ENCODE assay signal across 24 mouse cellular contexts in the genomic region with DNA sequence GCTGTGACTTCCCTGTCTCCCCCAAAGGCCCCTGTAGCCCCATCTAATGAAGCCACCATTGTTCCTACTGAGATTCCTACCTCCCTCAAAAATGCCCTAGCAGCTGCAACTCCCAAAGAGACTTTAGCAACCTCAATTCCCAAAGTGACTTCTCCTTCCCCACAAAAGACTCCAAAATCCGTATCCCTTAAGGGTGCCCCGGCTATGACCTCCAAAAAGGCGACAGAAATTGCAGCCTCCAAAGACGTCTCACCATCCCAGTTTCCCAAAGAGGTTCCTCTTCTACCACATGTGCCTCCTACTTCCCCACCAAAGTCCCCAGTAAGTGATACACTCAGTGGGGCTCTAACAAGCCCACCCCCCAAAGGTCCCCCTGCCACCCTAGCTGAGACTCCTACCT. TPM values are rescaled to one million over a fixed set of nuclear protein-coding genes. Genes with fewer than 3 reads are reported as not detected.
DNase-seq lines count a peak whose midpoint lies in the region; ATAC-seq lines count a peak whose summit lies in the region.
"Had no signal": no experiment of that assay in that cellular context is flagged by ENCODE, and none has a peak within 500 bp of the region (broad histone marks: within the 10 kb centered on the region; RNA-seq: fewer than 3 reads in every experiment).

No protein-coding gene starts in this region.

- H3K4me3 ChIP-seq in heart, embryonic 11.5 days (ENCODE audit: low read depth, low read length): no peak overlapping the region
- no peak overlapping the region for H3K4me3 ChIP-seq in heart, embryonic 16.5 days (ENCODE audit: low read length)
- no peak overlapping the region for H3K4me3 ChIP-seq in midbrain, embryonic 11.5 days (ENCODE audit: low read depth, low read length)
- no peak overlapping the region for H3K4me3 ChIP-seq in midbrain, embryonic 10.5 days
- H3K4me3 ChIP-seq: embryonic facial prominence, embryonic 15.5 days; erythroblast, embryonic 14.5 days; forebrain, embryonic 10.5 days; heart, embryonic 10.5 days; hindbrain, embryonic 12.5 days; intestine, embryonic 15.5 days had no signal

- no peak overlapping the region for H3K27ac ChIP-seq in heart, embryonic 11.5 days (ENCODE audit: low read depth, low read length)
- H3K27ac ChIP-seq in heart, embryonic 16.5 days (ENCODE audit: low read length): no peak overlapping the region
- H3K27ac ChIP-seq in midbrain, embryonic 11.5 days (ENCODE audit: low read depth, low read length): no peak overlapping the region
- H3K27ac ChIP-seq in midbrain, embryonic 10.5 days (replicated peaks): no peak overlapping the region
- H3K27ac ChIP-seq: embryonic facial prominence, embryonic 15.5 days; forebrain, embryonic 10.5 days; hindbrain, embryonic 12.5 days; intestine, embryonic 15.5 days had no signal

- peaks cover 25% of the 10 kb centered on the region for H3K36me3 ChIP-seq in heart, embryonic 11.5 days (ENCODE audit: control insufficient read depth, insufficient read depth, low read length)
- H3K36me3 ChIP-seq in heart, embryonic 16.5 days (ENCODE audit: control insufficient read depth, insufficient read depth): peaks cover 40% of the 10 kb centered on the region
- H3K36me3 ChIP-seq in midbrain, embryonic 11.5 days (ENCODE audit: control insufficient read depth, insufficient read depth, low read length): peaks cover 24% of the 10 kb centered on the region
- peaks cover 94% of the 10 kb centered on the region for H3K36me3 ChIP-seq in midbrain, embryonic 10.5 days

- no peak for ATAC-seq in heart, embryonic 11.5 days (replicated peaks; ENCODE audit: insufficient number of reproducible peaks, low FRiP score, low TSS enrichment)
- ATAC-seq in heart, embryonic 16.5 days (replicated peaks; ENCODE audit: extremely low read depth, insufficient read depth, low FRiP score): no peak
- no peak for ATAC-seq in midbrain, embryonic 11.5 days (ENCODE audit: low FRiP score)
- ATAC-seq: forebrain, embryonic 14.5 days; intestine, embryonic 15.5 days had no signal

- H3K4me1 ChIP-seq in heart, embryonic 11.5 days (ENCODE audit: control insufficient read depth, insufficient read depth, low read length): peaks cover 64% of the 10 kb centered on the region
- H3K4me1 ChIP-seq in heart, embryonic 16.5 days (ENCODE audit: control insufficient read depth, insufficient read depth, low read length): peaks cover 69% of the 10 kb centered on the region
- H3K4me1 ChIP-seq in midbrain, embryonic 11.5 days (ENCODE audit: control insufficient read depth, insufficient read depth, low read length): peaks cover 14% of the 10 kb centered on the region
- H3K4me1 ChIP-seq in midbrain, embryonic 10.5 days: peaks cover 50% of the 10 kb centered on the region

- 77% methylated on average over 4 of the region's 4 CpGs for WGBS in heart, embryonic 11.5 days (ENCODE audit: insufficient replicate concordance)
- WGBS in heart, embryonic 16.5 days: 73% methylated on average over 4 of the region's 4 CpGs
- 87% methylated on average over 4 of the region's 4 CpGs for WGBS in midbrain, embryonic 11.5 days
- WGBS in midbrain, embryonic 10.5 days: 79% methylated on average over 4 of the region's 4 CpGs

- no peak overlapping the region for H3K4me2 ChIP-seq in heart, embryonic 11.5 days
- no peak overlapping the region for H3K4me2 ChIP-seq in heart, embryonic 16.5 days (ENCODE audit: low read depth, low read length)
- H3K4me2 ChIP-seq in midbrain, embryonic 11.5 days: no peak overlapping the region
- H3K4me2 ChIP-seq: embryonic facial prominence, embryonic 15.5 days; hindbrain, embryonic 12.5 days; intestine, embryonic 15.5 days had no signal

- H3K27me3 ChIP-seq in heart, embryonic 11.5 days (ENCODE audit: control insufficient read depth, insufficient read depth, low read length): no peaks in the 10 kb centered on the region
- H3K27me3 ChIP-seq in heart, embryonic 16.5 days (ENCODE audit: control insufficient read depth, insufficient read depth, low read length): no peaks in the 10 kb centered on the region
- H3K27me3 ChIP-seq in midbrain, embryonic 11.5 days (ENCODE audit: control insufficient read depth, insufficient read depth, low read length): no peaks in the 10 kb centered on the region
- H3K27me3 ChIP-seq in midbrain, embryonic 10.5 days (ENCODE audit: low read depth, poor library complexity, severe bottlenecking): no peaks in the 10 kb centered on the region
- H3K27me3 ChIP-seq: embryonic facial prominence, embryonic 15.5 days; hindbrain, embryonic 12.5 days; intestine, embryonic 15.5 days had no signal

- DNase-seq in heart, adult 8-10 months (ENCODE audit: low spot score): no peak
- DNase-seq in heart, postnatal 14 days: no peak
- DNase-seq in midbrain, embryonic 11.5 days (ENCODE audit: low spot score, missing footprints): peak; percentile 57
- no peak for DNase-seq in midbrain, embryonic 10.5 days (ENCODE audit: low spot score)
- DNase-seq in MN1 (ENCODE audit: low spot score): no peak
- DNase-seq: adrenal gland, postnatal 10 days; cerebellum, adult 11-12 months; cerebellum, adult 9-10 months; cerebellum, postnatal 25 days; gastrocnemius, postnatal 10 days; heart, postnatal 36 days; kidney, adult 2 months had no signal

- H3K9ac ChIP-seq in heart, embryonic 11.5 days (ENCODE audit: low read depth, low read length): 0 out of 2 replicates have a peak overlapping the region, but pooled peaks have one; percentile 22
- peak overlapping the region; percentile 10; the same call in 1 of the 2 replicates for H3K9ac ChIP-seq in heart, embryonic 16.5 days (ENCODE audit: low read length)
- no peak overlapping the region for H3K9ac ChIP-seq in midbrain, embryonic 11.5 days (ENCODE audit: low read length)
- H3K9ac ChIP-seq: embryonic facial prominence, embryonic 15.5 days; hindbrain, embryonic 12.5 days; intestine, embryonic 15.5 days had no signal

- intact Hi-C loops in heart, postnatal 14 days (cut with DNase I): loop anchor here (2.0 kb wide), 1 partner anchor 15 kb away; no protein-coding TSS in a partner anchor

- no peaks in the 10 kb centered on the region for H3K9me3 ChIP-seq in heart, embryonic 11.5 days (replicated peaks; ENCODE audit: control insufficient read depth, low read length)
- H3K9me3 ChIP-seq in heart, embryonic 16.5 days (replicated peaks; ENCODE audit: control insufficient read depth, low read length): no peaks in the 10 kb centered on the region
- no peaks in the 10 kb centered on the region for H3K9me3 ChIP-seq in midbrain, embryonic 11.5 days (ENCODE audit: control insufficient read depth, low read length)
- H3K9me3 ChIP-seq in midbrain, embryonic 10.5 days (replicated peaks): no peaks in the 10 kb centered on the region
- H3K9me3 ChIP-seq: embryonic facial prominence, embryonic 15.5 days; forebrain, embryonic 10.5 days; G1E; heart, embryonic 10.5 days; hindbrain, embryonic 12.5 days; intestine, embryonic 15.5 days had no signal

RNA-seq across cellular contexts. Expression of a gene that starts 6.3 kb away (rescaled TPM):
- polyA plus RNA-seq in heart, embryonic 11.5 days (2014; fragmentation: Nextera tagmentation; extraction: Ambion mirVana): 678 and 713 TPM in 2 replicates
- 100 to 1,000 TPM; 503 to 580 (median 537) TPM for total RNA-seq in heart, adult 8-10 months (2022)
- polyA plus RNA-seq in heart, embryonic 16.5 days (2015; fragmentation: Nextera tagmentation; extraction: Ambion mirVana): 419 and 441 TPM in 2 replicates
- 100 to 1,000 TPM; 510 TPM for total RNA-seq in heart, postnatal 14 days (2021)
- 915 and 936 TPM in 2 replicates for polyA plus RNA-seq in midbrain, embryonic 11.5 days (2014; fragmentation: Nextera tagmentation; extraction: Ambion mirVana)
- polyA plus RNA-seq in midbrain, embryonic 10.5 days (2016; fragmentation: Nextera tagmentation; extraction: Ambion mirVana): 814 and 925 TPM in 2 replicates

RNA-seq across cellular contexts. Expression of a gene that starts 17.1 kb away (rescaled TPM):
- polyA plus RNA-seq in heart, embryonic 11.5 days (2014; fragmentation: Nextera tagmentation; extraction: Ambion mirVana): 354 and 377 TPM in 2 replicates
- 100 to 1,000 TPM in 1 of 4 experiments, 10 to 100 TPM in 3; 77.8 to 104 (median 91.6) TPM for total RNA-seq in heart, adult 8-10 months (2022)
- polyA plus RNA-seq in heart, embryonic 16.5 days (2015; fragmentation: Nextera tagmentation; extraction: Ambion mirVana): 263 and 278 TPM in 2 replicates
- total RNA-seq in heart, postnatal 14 days (2021): 10 to 100 TPM; 71.7 to 80.0 TPM
- polyA plus RNA-seq in midbrain, embryonic 11.5 days (2014; fragmentation: Nextera tagmentation; extraction: Ambion mirVana): 686 and 692 TPM in 2 replicates
- 669 and 729 TPM in 2 replicates for polyA plus RNA-seq in midbrain, embryonic 10.5 days (2016; fragmentation: Nextera tagmentation; extraction: Ambion mirVana)

RNA-seq across cellular contexts. Expression of a gene that starts 26.7 kb away (rescaled TPM):
- 56.0 and 61.4 TPM in 2 replicates for polyA plus RNA-seq in heart, embryonic 11.5 days (2014; fragmentation: Nextera tagmentation; extraction: Ambion mirVana)
- 1 to 10 TPM; 1.5 to 2.2 (median 1.7) TPM for total RNA-seq in heart, adult 8-10 months (2022)
- polyA plus RNA-seq in heart, embryonic 16.5 days (2015; fragmentation: Nextera tagmentation; extraction: Ambion mirVana): 45.8 and 50.8 TPM in 2 replicates
- 1 to 10 TPM; 2.6 to 4.5 TPM for total RNA-seq in heart, postnatal 14 days (2021)
- polyA plus RNA-seq in midbrain, embryonic 11.5 days (2014; fragmentation: Nextera tagmentation; extraction: Ambion mirVana): 106 and 107 TPM in 2 replicates
- polyA plus RNA-seq in midbrain, embryonic 10.5 days (2016; fragmentation: Nextera tagmentation; extraction: Ambion mirVana): 105 and 114 TPM in 2 replicates

RNA-seq across cellular contexts. Expression of a gene that starts 34.2 kb away (rescaled TPM):
- polyA plus RNA-seq in heart, embryonic 11.5 days (2014; fragmentation: Nextera tagmentation; extraction: Ambion mirVana): not detected in 2 replicates
- total RNA-seq in heart, adult 8-10 months (2022): not detected
- polyA plus RNA-seq in heart, embryonic 16.5 days (2015; fragmentation: Nextera tagmentation; extraction: Ambion mirVana): not detected in 2 replicates
- not detected for total RNA-seq in heart, postnatal 14 days (2021)
- not detected in 2 replicates for polyA plus RNA-seq in midbrain, embryonic 11.5 days (2014; fragmentation: Nextera tagmentation; extraction: Ambion mirVana)
- not detected in 2 replicates for polyA plus RNA-seq in midbrain, embryonic 10.5 days (2016; fragmentation: Nextera tagmentation; extraction: Ambion mirVana)
- total RNA-seq: gastrocnemius, postnatal 10 days; heart, postnatal 36 days had no signal
- polyA plus RNA-seq: cortical plate, adult 2 months; erythroblast, embryonic 14.5 days; forebrain, embryonic 10.5 days; forebrain, embryonic 14.5 days; G1E; heart, embryonic 10.5 days; hindbrain, embryonic 12.5 days; kidney, adult 2 months; kidney, embryonic 16.5 days had no signal

RNA-seq across cellular contexts. Expression of a gene that starts 41.4 kb away (rescaled TPM):
- polyA plus RNA-seq in heart, embryonic 11.5 days (2014; fragmentation: Nextera tagmentation; extraction: Ambion mirVana): 4,523 and 4,948 TPM in 2 replicates
- total RNA-seq in heart, adult 8-10 months (2022): 1,000 to 10,000 TPM; 7,887 to 9,725 (median 8,934) TPM
- 6,748 and 7,106 TPM in 2 replicates for polyA plus RNA-seq in heart, embryonic 16.5 days (2015; fragmentation: Nextera tagmentation; extraction: Ambion mirVana)
- 1,000 to 10,000 TPM; 8,344 to 8,412 TPM for total RNA-seq in heart, postnatal 14 days (2021)
- polyA plus RNA-seq in midbrain, embryonic 11.5 days (2014; fragmentation: Nextera tagmentation; extraction: Ambion mirVana): 2,316 and 2,383 TPM in 2 replicates
- 2,205 and 2,316 TPM in 2 replicates for polyA plus RNA-seq in midbrain, embryonic 10.5 days (2016; fragmentation: Nextera tagmentation; extraction: Ambion mirVana)
